Mouse (Mus musculus): ENCODE results near the gene Nup153. TPM values are rescaled to one million over a fixed set of nuclear protein-coding genes. Genes with fewer than 3 reads are reported as not detected.

The Nup153 gene
- polyA plus RNA-seq, 1 experiment from 2014 or later = 42.8 TPM

DNA sequence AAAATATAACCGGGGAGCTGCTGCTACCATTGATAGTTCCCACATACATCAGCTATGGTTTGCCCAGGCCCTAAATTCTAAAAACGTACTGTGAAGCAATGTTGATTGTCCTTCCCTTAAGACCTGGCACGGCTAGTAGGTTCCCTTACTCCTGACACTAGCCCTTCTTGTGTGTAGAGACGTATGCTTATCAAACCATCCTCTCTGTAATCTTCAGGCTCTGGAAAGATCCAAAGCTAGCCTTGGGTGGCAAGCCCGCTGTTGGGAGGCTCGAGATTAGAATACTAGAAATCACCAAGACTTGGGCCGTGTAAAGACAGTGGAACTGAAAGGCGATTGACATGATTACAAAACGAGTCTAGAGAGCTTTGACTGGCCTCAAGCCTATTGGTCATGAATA, 57.2 kb downstream of the Nup153 start:
- no peak for ATAC-seq (ENCODE audit: insufficient read depth)
- no peak for TF ChIP-seq CTCF (IDR thresholded peaks at IDR 0.05; ENCODE audit: low read depth)
- 55% methylated on average over 9 of the region's 9 CpGs for WGBS

DNA sequence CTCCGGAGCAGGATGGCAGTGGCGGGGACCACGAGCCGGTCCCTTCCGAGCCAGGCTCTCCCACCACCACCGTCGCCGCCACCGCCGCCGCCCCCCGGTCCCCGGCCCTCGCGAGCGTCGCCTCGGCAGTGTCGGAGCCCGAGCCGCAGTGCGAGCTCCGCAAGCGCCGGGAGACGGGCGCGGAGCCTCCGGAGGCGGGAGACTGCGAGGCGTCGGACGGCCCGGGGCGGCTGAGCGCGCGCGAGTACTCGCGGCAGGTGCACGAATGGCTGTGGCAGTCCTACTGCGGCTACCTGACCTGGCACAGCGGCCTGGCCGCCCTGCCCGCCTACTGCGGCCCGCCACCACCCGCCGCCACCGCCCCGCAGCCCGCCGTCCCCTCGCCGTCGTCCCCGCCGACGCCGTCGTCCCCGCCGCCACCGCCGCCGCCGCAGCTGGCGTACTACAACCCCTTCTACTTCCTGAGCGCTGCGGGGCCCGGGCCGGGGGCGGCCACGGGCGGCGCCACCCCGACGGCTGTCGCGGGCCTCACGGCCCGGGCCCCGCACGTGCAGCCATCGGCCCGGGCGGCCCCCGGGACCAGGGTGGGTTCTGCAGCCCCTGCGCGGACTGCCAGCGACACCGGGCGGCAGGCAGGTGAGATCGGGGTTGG, 58.0 kb downstream of the Nup153 start:
- peak overlapping the region; percentile 86 for H3K4me2 ChIP-seq
- ATAC-seq (ENCODE audit: insufficient read depth) = peak; percentile 55
- under 1% methylated on average over 63 of the region's 96 CpGs for WGBS
- H3K4me3 ChIP-seq (ENCODE audit: low read depth, low read length) = peak overlapping the region; percentile 89
- H3K27me3 ChIP-seq (ENCODE audit: insufficient read depth, low read length) = no peaks in the 10 kb centered on the region
- H3K9me3 ChIP-seq (ENCODE audit: low read depth, low read length) = no peaks in the 10 kb centered on the region
- peak overlapping the region; percentile 80 for H3K9ac ChIP-seq
- DNase-seq = peak; percentile 25
- TF ChIP-seq CTCF (IDR thresholded peaks at IDR 0.05; ENCODE audit: low read depth) = 0 out of 2 replicates have a peak, but pooled peaks have one; percentile 2
- H3K27ac ChIP-seq (ENCODE audit: low read depth) = peak overlapping the region; percentile 54
- peaks cover 20% of the 10 kb centered on the region for H3K36me3 ChIP-seq (ENCODE audit: insufficient read depth)
- 0 out of 2 replicates have a peak, but pooled peaks cover 3% of the 10 kb centered on the region for H3K4me1 ChIP-seq (ENCODE audit: insufficient read depth)

More for the DNA sequence above, 57.2 kb downstream of the Nup153 start:
- no peak overlapping the region; the same call in 1 of the 2 replicates for H3K9ac ChIP-seq
- peak overlapping the region; percentile 86 for H3K4me2 ChIP-seq
- DNase-seq = no peak
- 0 out of 2 replicates have a peak, but pooled peaks cover 3% of the 10 kb centered on the region for H3K4me1 ChIP-seq (ENCODE audit: insufficient read depth)
- no peaks in the 10 kb centered on the region for H3K27me3 ChIP-seq (ENCODE audit: insufficient read depth, low read length)
- peaks cover 27% of the 10 kb centered on the region for H3K36me3 ChIP-seq (ENCODE audit: insufficient read depth)
- H3K27ac ChIP-seq (ENCODE audit: low read depth) = no peak overlapping the region
- peak overlapping the region; percentile 89 for H3K4me3 ChIP-seq (ENCODE audit: low read depth, low read length)
- H3K9me3 ChIP-seq (ENCODE audit: low read depth, low read length) = no peaks in the 10 kb centered on the region

DNA sequence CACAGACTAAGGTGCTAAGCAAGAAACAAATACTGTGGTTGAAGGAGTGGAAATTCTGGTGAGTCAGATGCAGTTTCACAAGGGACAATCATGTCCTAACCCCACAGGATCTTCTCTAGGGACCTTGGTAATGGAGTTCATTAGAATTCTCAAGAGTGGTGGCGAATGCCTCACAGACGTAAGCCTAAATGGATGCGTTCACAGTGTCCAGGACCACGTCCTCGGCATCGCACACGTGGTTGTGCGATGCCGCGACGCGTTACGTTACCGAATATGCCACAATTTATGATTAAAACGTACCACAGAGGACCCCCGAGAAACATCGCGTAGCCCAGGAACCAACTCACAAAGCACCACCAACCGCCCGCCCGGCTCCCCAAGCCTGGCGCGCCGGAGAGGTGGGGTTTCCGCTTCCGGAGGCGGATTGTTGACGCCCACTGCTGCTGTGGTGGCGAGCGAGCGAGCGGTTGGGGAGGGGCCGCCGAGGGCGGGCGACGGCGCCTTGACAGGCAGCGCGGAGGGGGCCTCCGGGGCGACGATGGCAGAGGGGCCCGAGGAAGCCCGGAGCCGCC, 58.6 kb downstream of the Nup153 start, which contains the start of gene Fam8a1:
Gene Fam8a1, plus strand, starts transcription at position 475 of the 572 bp plus-strand sequence.
- H3K4me1 ChIP-seq (ENCODE audit: insufficient read depth) = 0 out of 2 replicates have a peak, but pooled peaks cover 3% of the 10 kb centered on the region
- peaks cover 18% of the 10 kb centered on the region for H3K36me3 ChIP-seq (ENCODE audit: insufficient read depth)
- under 1% methylated on average over 43 of the region's 46 CpGs for WGBS
- DNase-seq (peak; percentile 94), ATAC-seq (ENCODE audit: insufficient read depth) (peak; percentile 97)
- peak within 1 kb of the TSS; percentile 86 for H3K4me2 ChIP-seq
- peak within 1 kb of the TSS; percentile 80 for H3K9ac ChIP-seq
- no peaks in the 10 kb centered on the region for H3K9me3 ChIP-seq (ENCODE audit: low read depth, low read length)
- no peak for TF ChIP-seq CTCF (IDR thresholded peaks at IDR 0.05; ENCODE audit: low read depth)
- peak within 1 kb of the TSS; percentile 89 for H3K4me3 ChIP-seq (ENCODE audit: low read depth, low read length)
- H3K27ac ChIP-seq (ENCODE audit: low read depth) = peak within 1 kb of the TSS; percentile 54
- H3K27me3 ChIP-seq (ENCODE audit: insufficient read depth, low read length) = no peaks in the 10 kb centered on the region

DNA sequence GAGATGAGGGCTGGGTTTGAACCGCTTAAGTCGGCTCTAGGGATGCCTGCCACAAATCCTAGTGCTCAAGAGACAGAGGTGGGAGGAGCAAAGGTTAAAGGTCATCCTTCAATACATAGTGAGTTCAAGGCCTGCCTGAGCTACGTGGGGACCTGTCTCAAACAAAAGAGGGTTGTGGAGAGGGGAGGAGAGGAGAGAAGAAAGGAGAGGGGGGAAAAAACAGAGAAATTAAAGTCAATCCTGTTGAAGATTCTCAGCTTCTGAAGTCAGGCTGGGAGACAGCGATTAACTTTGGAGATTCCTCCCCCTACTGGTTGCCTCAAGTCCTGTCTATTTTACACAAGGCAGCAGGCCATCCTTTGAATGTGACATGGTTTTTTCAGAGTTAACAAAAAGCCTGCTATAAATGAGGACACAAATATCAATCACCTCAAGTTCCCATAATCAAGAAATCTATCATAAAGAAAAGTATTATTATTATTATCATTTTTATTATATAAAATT, 64.2 kb downstream of the Nup153 start:
- DNase-seq (peak; percentile 79), ATAC-seq (ENCODE audit: insufficient read depth) (no peak)
- no peaks in the 10 kb centered on the region for H3K36me3 ChIP-seq (ENCODE audit: insufficient read depth)
- no peak overlapping the region for H3K27ac ChIP-seq (ENCODE audit: low read depth)
- H3K4me2 ChIP-seq = no peak overlapping the region
- no peaks in the 10 kb centered on the region for H3K4me1 ChIP-seq (ENCODE audit: insufficient read depth)
- WGBS = 35% methylated on average over 4 of the region's 4 CpGs
- no peak overlapping the region for H3K4me3 ChIP-seq (ENCODE audit: low read depth, low read length)
- H3K27me3 ChIP-seq (ENCODE audit: insufficient read depth, low read length) = no peaks in the 10 kb centered on the region
- peak; percentile 70 for TF ChIP-seq CTCF (IDR thresholded peaks at IDR 0.05; ENCODE audit: low read depth)
- no peaks in the 10 kb centered on the region for H3K9me3 ChIP-seq (ENCODE audit: low read depth, low read length)
- H3K9ac ChIP-seq = no peak overlapping the region

DNA sequence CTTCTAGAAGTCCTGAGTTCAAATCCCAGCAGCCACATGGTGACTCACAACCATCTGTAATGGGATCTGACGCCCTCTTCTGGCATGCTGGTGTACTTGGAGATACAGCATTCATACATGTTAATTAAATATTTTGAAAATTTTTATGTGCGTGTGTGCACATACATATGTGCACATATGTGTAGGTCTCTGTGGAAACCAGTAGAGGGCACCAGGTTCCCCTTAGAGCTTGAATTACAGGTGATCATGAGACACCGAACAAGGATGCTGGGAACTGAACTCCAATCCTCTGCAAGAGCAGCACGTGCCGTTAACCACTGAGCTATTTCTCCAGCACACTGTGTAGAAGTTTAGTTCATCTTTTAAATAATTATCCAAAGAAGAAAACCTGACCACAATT, 68.5 kb downstream of the Nup153 start:
- 86% methylated on average over 5 of the region's 5 CpGs for WGBS
- TF ChIP-seq CTCF (IDR thresholded peaks at IDR 0.05; ENCODE audit: low read depth) = no peak; the same call in 1 of the 2 replicates
- no peak for ATAC-seq (ENCODE audit: insufficient read depth)

DNA sequence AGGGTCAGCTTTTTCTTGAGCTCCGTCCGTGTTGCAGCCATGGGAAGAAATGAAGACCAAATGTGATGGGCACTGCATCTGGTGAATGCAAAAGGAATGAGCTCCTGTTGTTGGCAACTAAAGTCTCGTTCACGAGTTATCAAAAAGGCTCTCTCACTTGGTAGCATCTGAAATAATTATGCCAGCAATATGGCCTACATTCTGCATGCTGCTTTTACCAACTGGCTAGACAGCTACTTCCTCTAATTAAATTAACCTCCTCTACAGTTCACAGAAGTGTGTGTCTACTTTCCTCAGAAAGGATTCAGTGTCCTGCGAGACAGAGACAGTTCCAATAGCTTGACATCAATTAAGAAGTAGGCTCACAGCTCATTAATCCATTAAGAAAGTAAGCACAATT, 73.2 kb downstream of the Nup153 start:
- no peak overlapping the region for H3K4me2 ChIP-seq
- no peaks in the 10 kb centered on the region for H3K9me3 ChIP-seq (ENCODE audit: low read depth, low read length)
- no peaks in the 10 kb centered on the region for H3K36me3 ChIP-seq (ENCODE audit: insufficient read depth)
- DNase-seq = no peak
- WGBS = 83% methylated on average over 5 of the region's 5 CpGs
- no peak for ATAC-seq (ENCODE audit: insufficient read depth)
- H3K4me1 ChIP-seq (ENCODE audit: insufficient read depth) = no peaks in the 10 kb centered on the region
- H3K27ac ChIP-seq (ENCODE audit: low read depth) = no peak overlapping the region
- H3K27me3 ChIP-seq (ENCODE audit: insufficient read depth, low read length) = no peaks in the 10 kb centered on the region
- H3K4me3 ChIP-seq (ENCODE audit: low read depth, low read length) = no peak overlapping the region
- no peak for TF ChIP-seq CTCF (IDR thresholded peaks at IDR 0.05; ENCODE audit: low read depth)
- no peak overlapping the region for H3K9ac ChIP-seq

More for the DNA sequence above, 68.5 kb downstream of the Nup153 start:
- Histone ChIP-seq H3K4me3 (ENCODE audit: low read depth, low read length) (no peak overlapping the region), H3K27ac (ENCODE audit: low read depth) (no peak overlapping the region), H3K4me2 (no peak overlapping the region), H3K36me3 (ENCODE audit: insufficient read depth) (no peaks in the 10 kb centered on the region), H3K4me1 (ENCODE audit: insufficient read depth) (no peaks in the 10 kb centered on the region), H3K9ac (no peak overlapping the region), H3K9me3 (ENCODE audit: low read depth, low read length) (no peaks in the 10 kb centered on the region), H3K27me3 (ENCODE audit: insufficient read depth, low read length) (no peaks in the 10 kb centered on the region)
- no peak for DNase-seq

DNA sequence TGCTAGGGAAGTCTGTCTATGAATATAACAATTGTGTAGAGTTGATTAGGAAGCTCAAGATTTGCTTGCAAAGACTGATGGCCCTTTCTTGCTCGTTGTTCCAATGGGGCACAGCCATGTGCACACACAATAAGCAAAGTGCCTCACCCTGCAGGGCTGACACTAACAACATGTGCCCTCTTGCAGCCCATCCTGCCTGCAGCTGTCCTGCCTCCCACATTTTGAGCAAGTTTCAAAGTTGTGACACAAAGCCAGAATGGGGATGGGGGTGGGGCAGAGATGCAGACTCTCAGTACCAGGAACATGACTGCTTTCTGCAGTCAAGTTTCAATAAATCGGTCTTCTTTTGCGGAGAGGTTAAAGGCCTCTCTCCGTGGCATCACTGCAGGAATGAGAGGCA, 74.1 kb downstream of the Nup153 start:
- no peak for TF ChIP-seq CTCF (IDR thresholded peaks at IDR 0.05; ENCODE audit: low read depth)
- Histone ChIP-seq H3K4me2 (no peak overlapping the region), H3K4me1 (ENCODE audit: insufficient read depth) (no peaks in the 10 kb centered on the region), H3K4me3 (ENCODE audit: low read depth, low read length) (no peak overlapping the region), H3K27ac (ENCODE audit: low read depth) (no peak overlapping the region), H3K36me3 (ENCODE audit: insufficient read depth) (no peaks in the 10 kb centered on the region), H3K9ac (no peak overlapping the region), H3K9me3 (ENCODE audit: low read depth, low read length) (no peaks in the 10 kb centered on the region), H3K27me3 (ENCODE audit: insufficient read depth, low read length) (no peaks in the 10 kb centered on the region)
- DNase-seq = no peak
- 68% methylated on average over 4 of the region's 4 CpGs for WGBS
- no peak for ATAC-seq (ENCODE audit: insufficient read depth)
